Mouse (Mus musculus): ENCODE data around the gene Ccdc107. TPM values are rescaled to one million over a fixed set of nuclear protein-coding genes. Genes with fewer than 3 reads are reported as not detected.

Ccdc107 gene
- 65.5 and 73.1 TPM in 2 replicates for polyA plus RNA-seq (2015; fragmentation: Nextera tagmentation; extraction: Ambion mirVana)

GRCm38 (mm10) chr4:43492821-43493185 is at the start of gene Ccdc107:
TSS of gene Ccdc107 (plus strand) at chr4:43492900.
- peaks cover 22% of the 10 kb centered on the region for H3K4me1 ChIP-seq (replicated peaks)
- H3K27ac ChIP-seq (replicated peaks) = peak within 1 kb of the TSS; percentile 90
- WGBS = under 1% methylated on average over 25 of the region's 25 CpGs
- peak within 1 kb of the TSS; percentile 82 for H3K9ac ChIP-seq
- H3K27me3 ChIP-seq = no peaks in the 10 kb centered on the region
- H3K4me3 ChIP-seq = peak within 1 kb of the TSS; percentile 65
- H3K36me3 ChIP-seq = peaks cover 8% of the 10 kb centered on the region; the same call in 1 of the 2 replicates
- ATAC-seq (ENCODE audit: low read depth) = peak; percentile 97
- H3K9me3 ChIP-seq = peaks cover 4% of the 10 kb centered on the region; the same call in 1 of the 2 replicates
- H3K4me2 ChIP-seq = peak within 1 kb of the TSS; percentile 64

GRCm38 (mm10) chr4:43443511-43443910 is 49.2 kb upstream of the Ccdc107 start:
- peak overlapping the region; percentile 96 for H3K4me2 ChIP-seq
- peak overlapping the region; percentile 98 for H3K9ac ChIP-seq
- 2% methylated on average over 27 of the region's 28 CpGs for WGBS
- peak overlapping the region; percentile 96 for H3K4me3 ChIP-seq
- no peaks in the 10 kb centered on the region for H3K27me3 ChIP-seq
- peaks cover 40% of the 10 kb centered on the region for H3K36me3 ChIP-seq
- H3K9me3 ChIP-seq = no peaks in the 10 kb centered on the region
- H3K27ac ChIP-seq (replicated peaks) = peak overlapping the region; percentile 97
- ATAC-seq (ENCODE audit: low read depth) = peak; percentile 2; the same call in 1 of the 2 replicates
- peaks cover 13% of the 10 kb centered on the region for H3K4me1 ChIP-seq (replicated peaks)

DNA sequence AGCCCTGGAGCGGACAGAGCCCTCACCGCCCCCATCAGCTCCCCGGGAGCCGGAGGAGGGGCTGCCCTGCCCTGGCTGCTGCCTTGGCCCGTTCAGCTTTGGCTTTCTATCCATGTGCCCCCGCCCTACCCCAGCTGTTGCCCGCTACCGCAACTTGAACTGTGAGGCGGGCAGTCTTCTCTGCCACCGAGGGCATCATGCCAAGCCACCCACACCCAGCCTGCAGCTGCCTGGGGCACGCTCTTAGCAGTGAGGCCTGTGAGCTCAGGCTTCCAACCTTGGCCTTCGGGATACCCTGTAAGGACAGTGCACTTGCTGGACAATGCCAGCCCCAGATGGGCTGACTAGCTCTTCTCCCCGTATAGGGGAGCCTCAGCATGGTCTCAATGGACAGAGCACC is 45.4 kb upstream of the Ccdc107 start:
- Histone ChIP-seq H3K36me3 (peaks cover 43% of the 10 kb centered on the region), H3K9me3 (no peaks in the 10 kb centered on the region), H3K27ac (replicated peaks) (no peak overlapping the region), H3K27me3 (peaks cover 7% of the 10 kb centered on the region; the same call in 1 of the 2 replicates), H3K9ac (no peak overlapping the region), H3K4me1 (replicated peaks) (peaks cover 13% of the 10 kb centered on the region), H3K4me3 (no peak overlapping the region), H3K4me2 (no peak overlapping the region)
- ATAC-seq (ENCODE audit: low read depth) = no peak
- 85% methylated on average over 13 of the region's 13 CpGs for WGBS

- Histone ChIP-seq H3K27me3 (peaks cover 20% of the 10 kb centered on the region), H3K4me2 (no peak overlapping the region), H3K9me3 (no peaks in the 10 kb centered on the region), H3K4me1 (replicated peaks) (peaks cover 21% of the 10 kb centered on the region), H3K4me3 (no peak overlapping the region), H3K36me3 (peaks cover 43% of the 10 kb centered on the region), H3K9ac (no peak overlapping the region), H3K27ac (replicated peaks) (no peak overlapping the region)
- 91% methylated on average over 3 of the region's 3 CpGs for WGBS
- ATAC-seq (ENCODE audit: low read depth) = no peak
These were observed 44.1 kb upstream of the Ccdc107 start for GRCm38 (mm10) chr4:43448554-43448953.

DNA sequence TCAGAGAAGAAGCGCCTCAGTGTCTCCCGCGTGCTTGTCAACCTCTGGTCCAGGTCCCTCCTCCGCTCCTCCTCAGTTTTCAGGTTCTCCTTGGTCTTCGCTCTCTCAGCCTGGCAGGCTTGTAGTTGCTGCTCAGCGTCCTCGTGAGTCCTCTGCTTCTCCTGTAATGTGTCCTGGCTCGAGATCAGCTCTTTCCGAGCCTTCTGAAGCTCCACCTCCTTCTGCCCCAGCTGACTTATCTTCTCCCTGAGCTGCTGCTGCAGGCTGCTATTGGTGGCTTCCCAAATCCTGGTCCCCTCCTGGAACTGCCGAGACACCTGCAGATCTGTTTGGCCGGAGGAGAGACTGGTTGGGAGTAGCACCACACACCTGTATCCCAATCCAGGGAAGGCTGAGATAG is 40.4 kb upstream of the Ccdc107 start:
- ATAC-seq (ENCODE audit: low read depth) = no peak

DNA sequence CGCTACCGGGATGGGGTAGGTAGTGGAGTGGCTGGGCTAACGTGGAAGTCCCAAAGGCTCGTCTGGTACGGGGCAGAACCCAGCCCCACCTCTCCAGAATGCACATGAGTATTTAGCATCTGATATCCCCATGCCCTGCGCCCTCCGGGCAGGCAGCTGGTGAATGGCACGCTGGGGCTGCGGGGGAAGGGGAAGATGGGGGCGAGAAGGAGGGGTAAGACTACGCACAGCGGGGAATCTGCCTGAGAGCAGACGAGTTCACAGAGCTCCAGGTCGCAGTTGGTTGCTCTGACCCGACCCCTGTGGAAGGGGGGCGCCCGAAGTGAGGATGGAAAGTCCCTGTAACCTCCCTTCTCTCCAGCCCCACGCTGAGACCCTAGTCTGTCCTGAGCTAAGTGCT is 39.3 kb upstream of the Ccdc107 start:
- Histone ChIP-seq H3K27me3 (peaks cover 34% of the 10 kb centered on the region), H3K36me3 (peaks cover 4% of the 10 kb centered on the region; the same call in 1 of the 2 replicates), H3K9ac (peak overlapping the region; percentile 50), H3K9me3 (no peaks in the 10 kb centered on the region), H3K4me1 (replicated peaks) (peaks cover 25% of the 10 kb centered on the region), H3K4me2 (peak overlapping the region; percentile 50), H3K27ac (replicated peaks) (no peak overlapping the region), H3K4me3 (peak overlapping the region; percentile 23)
- no peak for ATAC-seq (ENCODE audit: low read depth)
- under 1% methylated on average over 18 of the region's 18 CpGs for WGBS

More for the DNA sequence above, 40.4 kb upstream of the Ccdc107 start:
- Histone ChIP-seq H3K4me2 (no peak overlapping the region), H3K36me3 (peaks cover 15% of the 10 kb centered on the region), H3K9ac (no peak overlapping the region), H3K4me3 (no peak overlapping the region), H3K27ac (replicated peaks) (no peak overlapping the region), H3K4me1 (replicated peaks) (peaks cover 25% of the 10 kb centered on the region), H3K27me3 (peaks cover 34% of the 10 kb centered on the region), H3K9me3 (no peaks in the 10 kb centered on the region)
- 71% methylated on average over 11 of the region's 11 CpGs for WGBS

- ATAC-seq (ENCODE audit: low read depth) = peak; percentile 25; the same call in 1 of the 2 replicates
- H3K9ac ChIP-seq = peak within 1 kb of the TSS; percentile 50
- no peak within 1 kb of the TSS for H3K27ac ChIP-seq (replicated peaks)
- peaks cover 25% of the 10 kb centered on the region for H3K4me1 ChIP-seq (replicated peaks)
- 33% methylated on average over 20 of the region's 20 CpGs for WGBS
- H3K36me3 ChIP-seq = no peaks in the 10 kb centered on the region
- peaks cover 34% of the 10 kb centered on the region for H3K27me3 ChIP-seq
- peak within 1 kb of the TSS; percentile 50 for H3K4me2 ChIP-seq
- no peaks in the 10 kb centered on the region for H3K9me3 ChIP-seq
- peak within 1 kb of the TSS; percentile 23 for H3K4me3 ChIP-seq
These were observed 38.5 kb upstream of the Ccdc107 start, which contains the start of gene Cd72 for GRCm38 (mm10) chr4:43454041-43454836. TSS of gene Cd72 (minus strand) at chr4:43454628.

DNA sequence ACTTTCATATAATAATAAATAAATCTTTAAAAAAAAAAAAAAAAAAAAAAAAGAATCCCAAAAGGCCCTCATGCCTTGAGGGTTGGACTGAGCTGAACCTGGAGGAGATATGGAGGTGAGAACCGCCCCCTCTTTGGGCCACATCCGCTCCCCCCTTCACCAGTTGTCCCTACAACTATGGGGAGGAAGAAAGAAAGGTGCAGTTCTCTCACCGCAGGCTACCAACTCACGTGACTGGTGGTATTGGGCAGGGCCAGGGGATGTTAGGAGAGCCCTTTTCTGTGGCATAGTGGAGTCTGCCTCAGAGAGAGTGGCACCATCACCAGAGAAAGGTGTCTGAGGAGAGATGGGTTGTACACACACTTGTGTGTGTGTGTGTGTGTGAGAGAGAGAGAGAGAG is 36.2 kb upstream of the Ccdc107 start:
- ATAC-seq (ENCODE audit: low read depth) = no peak
- Histone ChIP-seq H3K9ac (no peak overlapping the region), H3K27ac (replicated peaks) (no peak overlapping the region), H3K36me3 (no peaks in the 10 kb centered on the region), H3K4me2 (no peak overlapping the region), H3K4me3 (no peak overlapping the region), H3K27me3 (peaks cover 34% of the 10 kb centered on the region), H3K9me3 (no peaks in the 10 kb centered on the region), H3K4me1 (replicated peaks) (peaks cover 25% of the 10 kb centered on the region)
- 33% methylated on average over 4 of the region's 4 CpGs for WGBS

GRCm38 (mm10) chr4:43457124-43457523 is 35.6 kb upstream of the Ccdc107 start:
- no peak overlapping the region for H3K27ac ChIP-seq (replicated peaks)
- H3K27me3 ChIP-seq = peaks cover 29% of the 10 kb centered on the region
- H3K4me3 ChIP-seq = no peak overlapping the region
- no peak overlapping the region for H3K9ac ChIP-seq
- no peaks in the 10 kb centered on the region for H3K9me3 ChIP-seq
- H3K4me2 ChIP-seq = no peak overlapping the region
- ATAC-seq (ENCODE audit: low read depth) = no peak
- H3K36me3 ChIP-seq = no peaks in the 10 kb centered on the region
- H3K4me1 ChIP-seq (replicated peaks) = peaks cover 25% of the 10 kb centered on the region
- 25% methylated on average over 8 of the region's 8 CpGs for WGBS

DNA sequence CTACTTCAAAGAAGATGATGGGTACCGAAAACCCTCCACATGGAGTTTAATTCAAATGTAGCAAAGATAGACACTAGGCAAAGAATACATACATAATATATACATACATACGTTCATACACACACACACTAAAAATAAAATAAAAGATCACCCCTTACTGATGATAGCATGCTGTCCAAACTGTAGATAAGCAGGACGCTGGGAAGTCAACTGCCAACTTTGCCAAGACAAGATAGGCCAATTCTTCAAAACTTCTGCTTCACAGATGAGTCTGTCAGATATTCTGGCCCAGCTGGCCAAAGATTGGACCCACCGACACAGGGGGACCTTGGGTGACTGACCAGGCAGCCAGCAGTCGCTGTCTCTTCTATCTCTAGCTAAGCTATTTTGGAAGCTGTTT is 29.6 kb upstream of the Ccdc107 start:
- H3K9me3 ChIP-seq = no peaks in the 10 kb centered on the region
- no peaks in the 10 kb centered on the region for H3K27me3 ChIP-seq
- H3K4me3 ChIP-seq = no peak overlapping the region
- ATAC-seq (ENCODE audit: low read depth) = no peak
- no peaks in the 10 kb centered on the region for H3K36me3 ChIP-seq
- 90% methylated on average over 5 of the region's 5 CpGs for whole genome bisulfite sequencing
- no peak overlapping the region for H3K4me2 ChIP-seq
- H3K4me1 ChIP-seq (replicated peaks) = no peaks in the 10 kb centered on the region
- H3K27ac ChIP-seq (replicated peaks) = no peak overlapping the region
- H3K9ac ChIP-seq = no peak overlapping the region

- H3K4me2 ChIP-seq = no peak overlapping the region
- WGBS = 83% methylated on average over 6 of the region's 6 CpGs
- ATAC-seq (ENCODE audit: low read depth) = no peak
- no peaks in the 10 kb centered on the region for H3K27me3 ChIP-seq
- H3K36me3 ChIP-seq = no peaks in the 10 kb centered on the region
- no peaks in the 10 kb centered on the region for H3K4me1 ChIP-seq (replicated peaks)
- H3K9me3 ChIP-seq = no peaks in the 10 kb centered on the region
- no peak overlapping the region for H3K9ac ChIP-seq
- H3K4me3 ChIP-seq = no peak overlapping the region
- no peak overlapping the region for H3K27ac ChIP-seq (replicated peaks)
These were observed 26.8 kb upstream of the Ccdc107 start for GRCm38 (mm10) chr4:43465935-43466334.

DNA sequence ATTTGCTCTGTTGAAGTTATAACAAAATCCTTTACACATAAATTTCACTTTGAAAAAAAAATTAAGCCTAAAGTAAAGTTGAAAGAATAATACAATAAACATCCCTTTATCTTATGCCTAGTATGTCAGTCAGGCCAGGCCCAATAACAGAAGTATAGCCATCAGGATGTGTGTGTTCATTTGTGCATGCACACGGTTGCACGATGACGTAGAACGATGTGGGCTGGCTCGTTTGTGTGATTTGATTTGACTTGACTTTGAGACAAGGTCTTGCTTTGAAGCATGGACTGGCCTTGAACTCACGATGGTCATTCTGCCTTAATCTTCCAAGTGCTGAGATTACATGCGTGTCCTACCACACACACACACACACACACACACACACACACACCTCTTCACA is 25.8 kb upstream of the Ccdc107 start:
- no peaks in the 10 kb centered on the region for H3K4me1 ChIP-seq (replicated peaks)
- WGBS = 90% methylated on average over 7 of the region's 7 CpGs
- no peak overlapping the region for H3K27ac ChIP-seq (replicated peaks)
- H3K27me3 ChIP-seq = no peaks in the 10 kb centered on the region
- no peak overlapping the region for H3K4me2 ChIP-seq
- no peaks in the 10 kb centered on the region for H3K9me3 ChIP-seq
- no peaks in the 10 kb centered on the region for H3K36me3 ChIP-seq
- H3K4me3 ChIP-seq = no peak overlapping the region
- H3K9ac ChIP-seq = no peak overlapping the region
- ATAC-seq (ENCODE audit: low read depth) = no peak

All from neural tube, embryonic 13.5 days (tissue).